Mouse (Mus musculus): Measurements from ENCODE around the gene Vmn2r90. TPM values are rescaled to one million over a fixed set of nuclear protein-coding genes. Genes with fewer than 3 reads are reported as not detected.
"Not testable (repeated sequence)": the region's sequence is repeated elsewhere in the genome, so short reads cannot be mapped to it uniquely, and the experiment has no call there.

Vmn2r90 gene
- polyA plus RNA-seq, 1 experiment from 2014 or later: not detected

- not testable (repeated sequence) for H3K4me1 ChIP-seq (ENCODE audit: control insufficient read depth, low read depth, low read length)
These were observed 38.0 kb downstream of the Vmn2r90 start for GRCm38 (mm10) chr17:17741516-17741915.

DNA sequence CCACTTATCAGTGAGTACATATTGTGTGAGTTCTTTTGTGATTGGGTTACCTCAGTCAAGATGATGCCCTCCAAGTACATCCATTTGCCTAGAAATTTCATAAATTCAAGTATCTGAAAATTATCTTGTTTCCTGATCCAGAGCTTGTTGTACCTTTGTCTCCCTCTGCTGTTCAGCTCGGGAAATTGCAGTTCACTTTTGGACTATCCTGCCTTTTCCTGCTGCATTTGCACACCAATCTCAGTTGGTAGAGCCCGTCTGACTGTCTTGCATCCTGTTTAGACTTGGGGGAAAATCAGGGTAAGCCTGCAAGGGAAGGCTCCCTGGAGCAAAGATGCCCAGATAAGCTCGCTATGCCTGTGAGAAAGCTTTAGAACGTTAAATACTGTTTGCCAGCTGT, 45.8 kb downstream of the Vmn2r90 start:
- WGBS (ENCODE audit: insufficient replicate concordance): 3% methylated on average over 4 of the region's 4 CpGs

More at GRCm38 (mm10) chr17:17741516-17741915, 38.0 kb downstream of the Vmn2r90 start:
- not testable (repeated sequence) for H3K27ac ChIP-seq (ENCODE audit: low read length); H3K9me3 ChIP-seq (replicated peaks; ENCODE audit: control insufficient read depth, low read length); H3K4me2 ChIP-seq (ENCODE audit: low read depth, low read length); H3K36me3 ChIP-seq (ENCODE audit: control insufficient read depth, insufficient read depth); H3K27me3 ChIP-seq (ENCODE audit: control insufficient read depth, insufficient read depth, low read depth, low read length); H3K9ac ChIP-seq (ENCODE audit: low read depth, low read length); H3K4me3 ChIP-seq (ENCODE audit: low read depth, low read length); ATAC-seq (ENCODE audit: low read depth)

DNA sequence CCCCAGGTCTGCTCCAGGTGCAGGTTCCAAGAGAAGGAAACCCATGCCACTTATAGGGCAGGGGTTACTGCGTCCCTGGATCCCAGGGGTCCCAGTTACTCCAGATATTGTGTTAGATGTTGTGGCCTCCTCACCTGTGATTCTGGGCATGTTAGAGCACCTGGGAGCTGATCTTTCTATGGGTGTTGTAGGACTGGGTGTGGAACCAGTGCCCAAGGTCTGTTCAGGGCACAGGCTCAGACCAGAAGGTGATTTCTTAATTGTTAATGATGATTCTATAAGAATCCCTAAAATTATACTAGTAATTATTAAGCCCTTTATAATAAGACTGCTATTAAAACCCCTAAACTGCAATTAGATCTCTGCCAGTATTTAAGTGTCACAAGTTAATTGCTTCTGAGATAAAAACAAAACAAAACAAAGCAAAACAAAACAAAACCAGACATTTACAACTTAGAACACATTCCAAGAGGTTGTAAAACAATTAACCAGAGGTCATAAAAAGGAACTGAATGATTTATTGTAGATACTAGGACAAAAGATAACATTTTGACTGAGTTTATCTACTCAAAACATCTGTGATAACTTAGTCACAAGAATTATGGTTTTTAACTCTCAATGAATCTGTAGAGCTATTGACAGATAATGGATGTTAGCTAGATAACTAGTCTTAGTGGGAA, 59.2 kb downstream of the Vmn2r90 start:
- 56% methylated on average over 1 of the region's 1 CpGs for WGBS (ENCODE audit: insufficient replicate concordance)
- no peak overlapping the region for H3K4me2 ChIP-seq (ENCODE audit: low read depth, low read length)
- H3K27me3 ChIP-seq (ENCODE audit: control insufficient read depth, insufficient read depth, low read depth, low read length): no peaks in the 10 kb centered on the region
- no peak overlapping the region for H3K27ac ChIP-seq (ENCODE audit: low read length)
- H3K36me3 ChIP-seq (ENCODE audit: control insufficient read depth, insufficient read depth): no peaks in the 10 kb centered on the region
- no peak for ATAC-seq (ENCODE audit: low read depth)
- no peak overlapping the region for H3K9ac ChIP-seq (ENCODE audit: low read depth, low read length)
- H3K9me3 ChIP-seq (replicated peaks; ENCODE audit: control insufficient read depth, low read length): no peaks in the 10 kb centered on the region
- no peak overlapping the region for H3K4me3 ChIP-seq (ENCODE audit: low read depth, low read length)
- no peaks in the 10 kb centered on the region for H3K4me1 ChIP-seq (ENCODE audit: control insufficient read depth, low read depth, low read length)

More for the DNA sequence above, 45.8 kb downstream of the Vmn2r90 start:
- not testable (repeated sequence) for H3K9ac ChIP-seq (ENCODE audit: low read depth, low read length); H3K27ac ChIP-seq (ENCODE audit: low read length); H3K27me3 ChIP-seq (ENCODE audit: control insufficient read depth, insufficient read depth, low read depth, low read length); H3K4me1 ChIP-seq (ENCODE audit: control insufficient read depth, low read depth, low read length); H3K9me3 ChIP-seq (replicated peaks; ENCODE audit: control insufficient read depth, low read length); H3K4me2 ChIP-seq (ENCODE audit: low read depth, low read length); ATAC-seq (ENCODE audit: low read depth); H3K36me3 ChIP-seq (ENCODE audit: control insufficient read depth, insufficient read depth); H3K4me3 ChIP-seq (ENCODE audit: low read depth, low read length)

DNA sequence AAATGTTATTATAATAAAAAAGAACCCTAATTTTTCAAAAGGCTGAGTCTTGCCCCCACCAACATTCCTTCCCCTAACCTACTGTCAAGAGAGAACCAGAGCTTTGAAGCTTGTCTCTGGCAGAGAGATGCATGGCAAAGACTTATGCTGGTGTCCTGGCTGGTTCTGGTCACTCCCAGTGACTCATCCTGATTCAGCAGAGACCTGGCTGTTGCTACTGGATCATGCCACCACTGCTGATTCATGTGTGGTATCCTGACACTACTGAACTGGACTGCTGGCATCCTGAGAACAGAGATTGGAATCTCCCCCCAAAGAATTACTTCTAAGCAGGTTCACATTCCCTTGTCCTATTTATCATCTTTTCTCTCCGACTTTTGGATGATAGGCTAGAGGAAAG, 60.7 kb downstream of the Vmn2r90 start:
- H3K4me2 ChIP-seq (ENCODE audit: low read depth, low read length): no peak overlapping the region
- no peak overlapping the region for H3K27ac ChIP-seq (ENCODE audit: low read length)
- WGBS (ENCODE audit: insufficient replicate concordance): 12% methylated on average over 1 of the region's 1 CpGs
- H3K4me3 ChIP-seq (ENCODE audit: low read depth, low read length): no peak overlapping the region
- no peaks in the 10 kb centered on the region for H3K36me3 ChIP-seq (ENCODE audit: control insufficient read depth, insufficient read depth)
- H3K9ac ChIP-seq (ENCODE audit: low read depth, low read length): no peak overlapping the region
- no peaks in the 10 kb centered on the region for H3K4me1 ChIP-seq (ENCODE audit: control insufficient read depth, low read depth, low read length)
- no peak for ATAC-seq (ENCODE audit: low read depth)
- H3K27me3 ChIP-seq (ENCODE audit: control insufficient read depth, insufficient read depth, low read depth, low read length): no peaks in the 10 kb centered on the region
- no peaks in the 10 kb centered on the region for H3K9me3 ChIP-seq (replicated peaks; ENCODE audit: control insufficient read depth, low read length)

- no peak overlapping the region for H3K4me3 ChIP-seq (ENCODE audit: low read depth, low read length)
- no peak overlapping the region for H3K4me2 ChIP-seq (ENCODE audit: low read depth, low read length)
- ATAC-seq (ENCODE audit: low read depth): peak; percentile 19; the same call in 1 of the 2 replicates
- H3K4me1 ChIP-seq (ENCODE audit: control insufficient read depth, low read depth, low read length): no peaks in the 10 kb centered on the region
- no peak overlapping the region for H3K27ac ChIP-seq (ENCODE audit: low read length)
- H3K9ac ChIP-seq (ENCODE audit: low read depth, low read length): no peak overlapping the region
- 5% methylated on average over 3 of the region's 3 CpGs for WGBS (ENCODE audit: insufficient replicate concordance)
- no peaks in the 10 kb centered on the region for H3K27me3 ChIP-seq (ENCODE audit: control insufficient read depth, insufficient read depth, low read depth, low read length)
- H3K9me3 ChIP-seq (replicated peaks; ENCODE audit: control insufficient read depth, low read length): no peaks in the 10 kb centered on the region
- no peaks in the 10 kb centered on the region for H3K36me3 ChIP-seq (ENCODE audit: control insufficient read depth, insufficient read depth)
These were observed 62.9 kb downstream of the Vmn2r90 start for GRCm38 (mm10) chr17:17766481-17766880.

Other genes with a start within 250 kb of the Vmn2r90 start
- gene Lnpep, start 78.7 kb upstream of the Vmn2r90 start, polyA plus RNA-seq (2015; fragmentation: Nextera tagmentation; extraction: Ambion mirVana): 2.9 and 3.2 TPM in 2 replicates
- 4.0 and 4.7 TPM in 2 replicates for gene Spaca6, start 123.4 kb downstream of the Vmn2r90 start, polyA plus RNA-seq (2015; fragmentation: Nextera tagmentation; extraction: Ambion mirVana)
- gene Has1, start 151.5 kb downstream of the Vmn2r90 start, polyA plus RNA-seq (2015; fragmentation: Nextera tagmentation; extraction: Ambion mirVana): 0.05 and 0.07 TPM in 2 replicates
- gene Fpr1, start 180.2 kb downstream of the Vmn2r90 start, polyA plus RNA-seq (2015; fragmentation: Nextera tagmentation; extraction: Ambion mirVana): 6.9 and 8.5 TPM in 2 replicates
- 3.8 and 5.6 TPM in 2 replicates for gene Fpr2, start 184.1 kb downstream of the Vmn2r90 start, polyA plus RNA-seq (2015; fragmentation: Nextera tagmentation; extraction: Ambion mirVana)
- gene Fpr3, start 184.1 kb downstream of the Vmn2r90 start, polyA plus RNA-seq (2015; fragmentation: Nextera tagmentation; extraction: Ambion mirVana): not detected in 2 replicates

All from liver, embryonic 16.5 days (tissue).